In the genomic region with DNA sequence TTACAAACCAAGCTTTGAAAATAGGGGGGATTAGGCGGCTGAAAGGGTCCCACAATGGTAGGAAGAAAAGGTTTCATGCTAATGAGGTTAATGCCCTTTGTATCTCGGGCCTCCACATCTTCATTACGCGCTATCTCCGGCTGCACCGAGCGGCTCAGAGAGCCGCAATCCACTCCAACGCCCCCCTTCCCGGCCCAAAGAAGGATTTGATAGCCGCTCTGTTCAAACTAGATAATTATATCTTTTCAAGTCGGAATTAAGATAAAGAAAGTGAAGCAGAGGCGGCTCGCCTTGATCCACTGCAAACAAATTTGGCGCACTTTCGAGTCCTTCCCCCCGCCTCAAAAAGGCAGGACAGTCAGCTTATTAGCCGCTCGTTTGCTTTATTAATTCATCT, we compare ENCODE assay signal across 13 mouse cellular contexts. TPM values are rescaled to one million over a fixed set of nuclear protein-coding genes. Genes with fewer than 3 reads are reported as not detected.
A peak's percentile ranks its signal among the peaks of the same experiment; 100 is the strongest.
DNase-seq lines count a peak whose midpoint lies in the region; ATAC-seq and TF ChIP-seq lines count a peak whose summit lies in the region.
"Had no signal": no experiment of that assay in that cellular context is flagged by ENCODE, and none has a peak within 500 bp of the region (broad histone marks: within the 10 kb centered on the region; RNA-seq: fewer than 3 reads in every experiment).

No protein-coding gene starts in this region.

- DNase-seq in gastrocnemius, adult 2 months: no peak
- no peak for DNase-seq in gastrocnemius, postnatal 4 days (ENCODE audit: low spot score in 2 of 2)
- DNase-seq in neural tube, embryonic 10.5 days (ENCODE audit: extremely low spot score, low spot score): peak; percentile 44
- no peak for DNase-seq in left cerebral cortex, postnatal 36 days (ENCODE audit: low spot score in 2 of 2)
- no peak for DNase-seq in B cell, adult 2 months
- DNase-seq: adrenal gland, postnatal 14 days; cerebellum, adult 8-10 months had no signal

- H3K4me2 ChIP-seq in neural tube, embryonic 15.5 days: no peak overlapping the region
- H3K4me2 ChIP-seq in limb, embryonic 15.5 days: peak overlapping the region; percentile 38
- H3K4me2 ChIP-seq: liver, embryonic 15.5 days had no signal

- peaks cover 20% of the 10 kb centered on the region for H3K4me1 ChIP-seq in neural tube, embryonic 15.5 days
- peaks cover 34% of the 10 kb centered on the region for H3K4me1 ChIP-seq in limb, embryonic 15.5 days
- H3K4me1 ChIP-seq: liver, embryonic 15.5 days had no signal

- no peak for ATAC-seq in neural tube, embryonic 15.5 days (ENCODE audit: low FRiP score)
- ATAC-seq in limb, embryonic 15.5 days (ENCODE audit: insufficient number of reproducible peaks, low FRiP score, low TSS enrichment, low read depth): no peak
- no peak for ATAC-seq in granulocyte monocyte progenitor cell, adult 5-6 weeks (replicated peaks; ENCODE audit: poor library complexity, severe bottlenecking)

- no peak overlapping the region for H3K27ac ChIP-seq in gastrocnemius, adult 2 months
- H3K27ac ChIP-seq in neural tube, embryonic 15.5 days (replicated peaks): no peak overlapping the region
- peak overlapping the region; percentile 39; the same call in 1 of the 2 replicates for H3K27ac ChIP-seq in limb, embryonic 15.5 days
- H3K27ac ChIP-seq: liver, embryonic 15.5 days had no signal

- no peaks in the 10 kb centered on the region for H3K36me3 ChIP-seq in neural tube, embryonic 15.5 days
- H3K36me3 ChIP-seq in limb, embryonic 15.5 days: no peaks in the 10 kb centered on the region
- H3K36me3 ChIP-seq: liver, embryonic 15.5 days had no signal

- TF ChIP-seq CTCF in gastrocnemius, adult 2 months (IDR thresholded peaks at IDR 0.05): no peak

- peak overlapping the region; percentile 50 for H3K4me3 ChIP-seq in gastrocnemius, adult 2 months
- no peak overlapping the region for H3K4me3 ChIP-seq in neural tube, embryonic 15.5 days (replicated peaks)
- H3K4me3 ChIP-seq in limb, embryonic 15.5 days: peak overlapping the region; percentile 21; the same call in 1 of the 2 replicates
- H3K4me3 ChIP-seq: liver, embryonic 15.5 days had no signal

- H3K9me3 ChIP-seq in neural tube, embryonic 15.5 days (replicated peaks): no peaks in the 10 kb centered on the region
- H3K9me3 ChIP-seq in limb, embryonic 15.5 days: no peaks in the 10 kb centered on the region
- H3K9me3 ChIP-seq: liver, embryonic 15.5 days; megakaryocyte, embryonic 14.5 days had no signal

- H3K27me3 ChIP-seq in neural tube, embryonic 15.5 days (replicated peaks): peaks cover 98% of the 10 kb centered on the region
- H3K27me3 ChIP-seq in limb, embryonic 15.5 days: peaks cover 97% of the 10 kb centered on the region

- H3K9ac ChIP-seq in neural tube, embryonic 15.5 days (replicated peaks): no peak overlapping the region
- H3K9ac ChIP-seq in limb, embryonic 15.5 days: no peak overlapping the region
- H3K9ac ChIP-seq: liver, embryonic 15.5 days had no signal

- intact Hi-C loops in gastrocnemius, adult 2 months (cut with DNase I): no loop called here
- intact Hi-C loops in left cerebral cortex, postnatal 36 days (cut with DNase I): loop anchor here (10.0 kb wide), 1 partner anchor 358 kb away; no protein-coding TSS in a partner anchor

- WGBS in neural tube, embryonic 15.5 days: 2% methylated on average over 19 of the region's 19 CpGs
- 12% methylated on average over 19 of the region's 19 CpGs for WGBS in limb, embryonic 15.5 days

RNA-seq across cellular contexts. Expression of gene Emx2, which starts 8.8 kb away (rescaled TPM):
- 1 to 10 TPM in 1 of 2 experiments, under 1 TPM in 1; 0.89 to 1.9 TPM for total RNA-seq in gastrocnemius, adult 2 months (2021)
- total RNA-seq in gastrocnemius, postnatal 4 days (2021): 1 to 10 TPM; 1.2 to 2.2 TPM
- 0.06 TPM in 1 of 2 replicates, not detected in the other for polyA plus RNA-seq in neural tube, embryonic 15.5 days (2015; fragmentation: Nextera tagmentation; extraction: Ambion mirVana)
- polyA plus RNA-seq in limb, embryonic 15.5 days (2015; fragmentation: Nextera tagmentation; extraction: Ambion mirVana): 11.0 and 12.2 TPM in 2 replicates
- total RNA-seq in granulocyte monocyte progenitor cell, adult 5-6 weeks (2014; fragmentation: Nextera tagmentation): not detected in 2 replicates
- total RNA-seq in granulocyte monocyte progenitor cell, adult 5-6 weeks (2017): not detected in 2 replicates
- total RNA-seq in left cerebral cortex, postnatal 36 days (2021): 10 to 100 TPM; 12.5 to 21.3 TPM
- total RNA-seq: adrenal gland, postnatal 14 days had no signal
- polyA plus RNA-seq: heart, embryonic 16.5 days had no signal

Comparison
In these comparisons a context has a peak if more than half of its experiments do, and no peak if none do; other contexts are left out.
1. RNA of gene Emx2, which starts 8.8 kb away (total RNA-seq): 12.5 to 21.3 TPM in left cerebral cortex, postnatal 36 days; 1.2 to 2.2 TPM in gastrocnemius, postnatal 4 days, 0.89 to 1.9 TPM in gastrocnemius, adult 2 months and not detected in granulocyte monocyte progenitor cell, adult 5-6 weeks; every median in the first group is over 4 times any median in the second.